Mouse (Mus musculus): ENCODE data around the gene Enc1. TPM values are rescaled to one million over a fixed set of nuclear protein-coding genes. Genes with fewer than 3 reads are reported as not detected.

The Enc1 gene
- polyA plus RNA-seq, 1 experiment from 2014 or later: 14.1 TPM

DNA sequence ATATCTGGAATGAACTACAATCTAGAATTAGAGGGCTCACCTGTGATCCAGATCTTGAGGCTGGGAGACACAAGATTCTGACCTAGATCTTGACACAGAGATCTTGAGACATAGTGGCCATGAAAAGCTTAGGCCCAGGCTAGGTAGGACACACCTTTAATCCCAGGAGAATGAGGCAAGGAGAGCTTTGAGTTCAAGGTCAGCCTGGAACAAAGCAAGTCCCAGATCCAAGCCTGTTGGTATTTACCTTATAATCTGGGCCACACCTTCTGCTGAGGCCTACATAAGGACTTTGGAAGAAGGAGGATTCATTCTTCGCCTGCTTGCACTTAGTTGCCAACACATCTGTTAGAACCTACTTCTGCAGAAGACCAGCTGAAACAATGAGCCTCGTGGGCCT lies 41.8 kb upstream of the Enc1 start:
- Histone ChIP-seq H3K27ac (ENCODE audit: low read depth) (no peak overlapping the region), H3K4me1 (ENCODE audit: insufficient read depth) (no peaks in the 10 kb centered on the region; the same call in 1 of the 2 replicates), H3K9me3 (ENCODE audit: low read depth, low read length) (no peaks in the 10 kb centered on the region), H3K27me3 (ENCODE audit: insufficient read depth, low read length) (no peaks in the 10 kb centered on the region), H3K36me3 (ENCODE audit: insufficient read depth) (no peaks in the 10 kb centered on the region), H3K4me2 (no peak overlapping the region), H3K9ac (no peak overlapping the region), H3K4me3 (ENCODE audit: low read depth, low read length) (no peak overlapping the region)
- TF ChIP-seq CTCF (IDR thresholded peaks at IDR 0.05; ENCODE audit: low read depth): no peak
- DNase-seq: no peak
- WGBS: 72% methylated on average over 2 of the region's 2 CpGs
- no peak for ATAC-seq (ENCODE audit: insufficient read depth)

DNA sequence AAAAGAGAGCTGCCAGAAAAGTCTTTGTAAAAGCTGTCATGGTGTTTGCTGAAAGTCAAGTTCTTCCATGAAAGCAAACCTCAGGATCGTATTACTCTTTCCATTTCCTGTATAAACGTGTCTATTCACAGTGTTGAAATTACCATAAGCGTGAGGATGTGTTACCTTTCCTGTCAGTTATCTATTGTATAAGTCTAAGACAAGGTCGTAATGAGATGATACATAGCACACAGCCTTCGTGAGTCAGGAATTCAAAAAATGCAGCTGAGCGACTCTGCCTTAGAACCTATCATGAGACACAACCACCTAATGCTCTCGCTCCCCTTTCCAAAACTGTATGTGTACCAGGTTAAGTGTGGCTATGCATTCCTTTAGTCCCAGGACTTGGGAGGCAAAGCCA lies 39.8 kb upstream of the Enc1 start:
- H3K9ac ChIP-seq: no peak overlapping the region
- no peak overlapping the region for H3K4me2 ChIP-seq
- 32% methylated on average over 7 of the region's 7 CpGs for WGBS
- ATAC-seq (ENCODE audit: insufficient read depth) (no peak), DNase-seq (no peak)
- no peaks in the 10 kb centered on the region; the same call in 1 of the 2 replicates for H3K4me1 ChIP-seq (ENCODE audit: insufficient read depth)
- no peaks in the 10 kb centered on the region for H3K36me3 ChIP-seq (ENCODE audit: insufficient read depth)
- H3K27ac ChIP-seq (ENCODE audit: low read depth): no peak overlapping the region
- TF ChIP-seq CTCF (IDR thresholded peaks at IDR 0.05; ENCODE audit: low read depth): no peak
- H3K4me3 ChIP-seq (ENCODE audit: low read depth, low read length): no peak overlapping the region
- no peaks in the 10 kb centered on the region for H3K27me3 ChIP-seq (ENCODE audit: insufficient read depth, low read length)
- H3K9me3 ChIP-seq (ENCODE audit: low read depth, low read length): no peaks in the 10 kb centered on the region

DNA sequence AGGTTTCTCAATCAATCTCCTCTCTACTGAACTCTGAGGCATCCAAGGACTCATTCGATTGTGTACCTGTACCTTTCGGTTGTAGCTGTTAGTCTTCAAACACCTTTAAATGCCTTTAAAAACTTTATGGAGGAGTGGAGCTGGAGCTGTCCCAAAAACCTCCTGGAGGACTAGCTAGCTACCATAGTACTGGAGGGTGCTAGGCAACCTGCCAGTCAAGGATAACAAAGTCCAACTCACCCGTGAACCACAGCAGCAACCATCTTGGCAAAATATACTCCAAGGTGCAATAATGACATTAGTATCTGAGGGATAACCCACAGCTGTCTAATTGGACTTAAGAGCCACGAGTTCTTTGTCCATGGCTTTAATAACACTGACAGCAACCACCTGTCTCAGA lies 39.0 kb upstream of the Enc1 start:
- Histone ChIP-seq H3K36me3 (ENCODE audit: insufficient read depth) (no peaks in the 10 kb centered on the region), H3K27me3 (ENCODE audit: insufficient read depth, low read length) (no peaks in the 10 kb centered on the region), H3K4me1 (ENCODE audit: insufficient read depth) (no peaks in the 10 kb centered on the region; the same call in 1 of the 2 replicates), H3K9me3 (ENCODE audit: low read depth, low read length) (no peaks in the 10 kb centered on the region), H3K27ac (ENCODE audit: low read depth) (no peak overlapping the region), H3K4me3 (ENCODE audit: low read depth, low read length) (no peak overlapping the region), H3K4me2 (no peak overlapping the region), H3K9ac (no peak overlapping the region)
- ATAC-seq (ENCODE audit: insufficient read depth) (no peak), DNase-seq (no peak)
- no peak for TF ChIP-seq CTCF (IDR thresholded peaks at IDR 0.05; ENCODE audit: low read depth)
- 66% methylated on average over 4 of the region's 4 CpGs for WGBS

GRCm38 (mm10) chr13:97205052-97205701 lies 35.7 kb upstream of the Enc1 start:
- H3K4me1 ChIP-seq (ENCODE audit: insufficient read depth): no peaks in the 10 kb centered on the region
- no peaks in the 10 kb centered on the region for H3K9me3 ChIP-seq (ENCODE audit: low read depth, low read length)
- H3K4me3 ChIP-seq (ENCODE audit: low read depth, low read length): peak overlapping the region; percentile 34
- 5% methylated on average over 18 of the region's 18 CpGs for WGBS
- TF ChIP-seq CTCF (IDR thresholded peaks at IDR 0.05; ENCODE audit: low read depth): peak; percentile 75
- H3K36me3 ChIP-seq (ENCODE audit: insufficient read depth): no peaks in the 10 kb centered on the region
- H3K27me3 ChIP-seq (ENCODE audit: insufficient read depth, low read length): no peaks in the 10 kb centered on the region
- DNase-seq (peak; percentile 95), ATAC-seq (ENCODE audit: insufficient read depth) (peak; percentile 79)
- H3K4me2 ChIP-seq: peak overlapping the region; percentile 67
- peak overlapping the region; percentile 81 for H3K27ac ChIP-seq (ENCODE audit: low read depth)
- peak overlapping the region; percentile 35; the same call in 1 of the 2 replicates for H3K9ac ChIP-seq

DNA sequence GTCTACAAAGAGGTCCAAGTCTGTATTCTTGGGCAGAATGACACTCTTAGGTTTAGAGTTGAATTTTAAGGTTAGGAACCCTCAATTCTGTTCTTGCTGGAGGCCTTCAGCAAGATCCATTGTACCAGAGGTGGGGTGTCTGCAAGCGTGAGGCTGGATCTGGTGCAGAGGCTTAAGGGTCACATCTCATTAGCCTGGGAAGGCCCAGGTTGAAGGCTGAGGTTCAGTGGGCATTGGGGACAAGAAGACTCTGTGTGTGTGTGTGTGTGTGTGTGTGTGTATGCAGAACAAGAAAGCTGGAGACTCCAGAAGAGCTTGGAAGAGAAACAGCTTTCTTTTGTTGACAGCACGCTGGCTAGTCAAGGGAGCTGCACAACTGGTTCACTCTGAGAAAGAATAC lies 34.9 kb upstream of the Enc1 start:
- 89% methylated on average over 2 of the region's 2 CpGs for WGBS
- Histone ChIP-seq H3K36me3 (ENCODE audit: insufficient read depth) (no peaks in the 10 kb centered on the region), H3K9me3 (ENCODE audit: low read depth, low read length) (no peaks in the 10 kb centered on the region), H3K4me1 (ENCODE audit: insufficient read depth) (no peaks in the 10 kb centered on the region), H3K27me3 (ENCODE audit: insufficient read depth, low read length) (no peaks in the 10 kb centered on the region), H3K27ac (ENCODE audit: low read depth) (no peak overlapping the region), H3K9ac (no peak overlapping the region), H3K4me2 (no peak overlapping the region), H3K4me3 (ENCODE audit: low read depth, low read length) (no peak overlapping the region)
- no peak for ATAC-seq (ENCODE audit: insufficient read depth)
- no peak for DNase-seq
- no peak for TF ChIP-seq CTCF (IDR thresholded peaks at IDR 0.05; ENCODE audit: low read depth)

- H3K4me1 ChIP-seq (ENCODE audit: insufficient read depth): no peaks in the 10 kb centered on the region
- ATAC-seq (ENCODE audit: insufficient read depth) (no peak), DNase-seq (no peak)
- H3K4me2 ChIP-seq: no peak overlapping the region
- H3K36me3 ChIP-seq (ENCODE audit: insufficient read depth): no peaks in the 10 kb centered on the region
- no peaks in the 10 kb centered on the region for H3K27me3 ChIP-seq (ENCODE audit: insufficient read depth, low read length)
- H3K9me3 ChIP-seq (ENCODE audit: low read depth, low read length): no peaks in the 10 kb centered on the region
- no peak overlapping the region for H3K9ac ChIP-seq
- no peak overlapping the region for H3K27ac ChIP-seq (ENCODE audit: low read depth)
- 72% methylated on average over 7 of the region's 7 CpGs for WGBS
- no peak for TF ChIP-seq CTCF (IDR thresholded peaks at IDR 0.05; ENCODE audit: low read depth)
- H3K4me3 ChIP-seq (ENCODE audit: low read depth, low read length): no peak overlapping the region
Measured at GRCm38 (mm10) chr13:97207472-97208111, 33.3 kb upstream of the Enc1 start.

- Histone ChIP-seq H3K4me2 (no peak overlapping the region), H3K36me3 (ENCODE audit: insufficient read depth) (no peaks in the 10 kb centered on the region), H3K9me3 (ENCODE audit: low read depth, low read length) (no peaks in the 10 kb centered on the region), H3K4me3 (ENCODE audit: low read depth, low read length) (no peak overlapping the region), H3K27me3 (ENCODE audit: insufficient read depth, low read length) (no peaks in the 10 kb centered on the region), H3K9ac (no peak overlapping the region), H3K27ac (ENCODE audit: low read depth) (no peak overlapping the region), H3K4me1 (ENCODE audit: insufficient read depth) (no peaks in the 10 kb centered on the region)
- TF ChIP-seq CTCF (IDR thresholded peaks at IDR 0.05; ENCODE audit: low read depth): no peak
- ATAC-seq (ENCODE audit: insufficient read depth) (no peak), DNase-seq (no peak)
- WGBS: 47% methylated on average over 7 of the region's 7 CpGs
Measured at GRCm38 (mm10) chr13:97208112-97208478, 32.8 kb upstream of the Enc1 start.

Measured in lung, embryonic 14.5 days (tissue).